Mouse (Mus musculus) heart, embryonic 11.5 days (tissue): Measurements from ENCODE around the gene Asxl2. TPM values are rescaled to one million over a fixed set of nuclear protein-coding genes. Genes with fewer than 3 reads are reported as not detected.

Experiments used
- ATAC-seq: fragments of 200-750 bp; cut with Nextera tagmentation; replicated peaks from 2 replicates; pipeline ENCODE4 v1.8.0; 2017; ENCODE audit warnings: moderate library complexity; ENCODE audit not compliant: insufficient number of reproducible peaks, low FRiP score, low TSS enrichment
- H3K27ac ChIP-seq: fragments of 300-500 bp; sonication (generic); 2 replicates; pipeline ENCODE4 v1.5.1; 2014; ENCODE audit warnings: mild to moderate bottlenecking, low read depth, low read length
- H3K27me3 ChIP-seq: fragments of 300-500 bp; sonication (generic); 2 replicates; pipeline ENCODE4 v1.6.1; 2014; ENCODE audit warnings: mild to moderate bottlenecking, low read length, mixed read lengths; ENCODE audit not compliant: control insufficient read depth, insufficient read depth
- H3K36me3 ChIP-seq: fragments of 300-500 bp; sonication (generic); 2 replicates; pipeline ENCODE4 v1.6.1; 2014; ENCODE audit warnings: mild to moderate bottlenecking, low read length, moderate library complexity, mixed read lengths; ENCODE audit not compliant: control insufficient read depth, insufficient read depth
- H3K4me1 ChIP-seq: fragments of 300-500 bp; sonication (generic); 2 replicates; pipeline ENCODE4 v1.6.1; 2014; ENCODE audit warnings: low read length; ENCODE audit not compliant: control insufficient read depth, insufficient read depth
- H3K4me2 ChIP-seq: fragments of 300-500 bp; sonication (generic); 2 replicates; pipeline ENCODE4 v1.6.1; 2014; ENCODE audit warnings: mild to moderate bottlenecking, moderate library complexity
- H3K4me3 ChIP-seq: fragments of 300-500 bp; sonication (generic); 2 replicates; pipeline ENCODE4 v1.5.1; 2014; ENCODE audit warnings: low read depth, low read length
- H3K9ac ChIP-seq: fragments of 300-500 bp; sonication (generic); 2 replicates; pipeline ENCODE4 v1.6.1; 2014; ENCODE audit warnings: mild to moderate bottlenecking, low read depth, low read length, moderate library complexity
- H3K9me3 ChIP-seq: fragments of 300-500 bp; sonication (generic); replicated peaks from 2 replicates; pipeline ENCODE4 v1.6.1; 2016; ENCODE audit warnings: low read length; ENCODE audit not compliant: control insufficient read depth
- WGBS: fragments of 180-500 bp; shearing (Covaris S2); extraction: QIAGEN DNeasy Blood & Tissue Kit; methylation state at CpG from one replicate; pipeline ENCODE4 v1.1.7; 2014; ENCODE audit not compliant: insufficient replicate concordance; 5-methylcytosine and 5-hydroxymethylcytosine counted together
- polyA plus RNA-seq: library from polyadenylated mRNA; unstranded; fragments of >200 nt; fragmentation: Nextera tagmentation; extraction: Ambion mirVana; gene quantifications from 2 replicates; pipeline ENCODE4 v1.2.1, GENCODE M21; 2014

The Asxl2 gene
- 19.4 and 21.3 TPM in 2 replicates for polyA plus RNA-seq

DNA sequence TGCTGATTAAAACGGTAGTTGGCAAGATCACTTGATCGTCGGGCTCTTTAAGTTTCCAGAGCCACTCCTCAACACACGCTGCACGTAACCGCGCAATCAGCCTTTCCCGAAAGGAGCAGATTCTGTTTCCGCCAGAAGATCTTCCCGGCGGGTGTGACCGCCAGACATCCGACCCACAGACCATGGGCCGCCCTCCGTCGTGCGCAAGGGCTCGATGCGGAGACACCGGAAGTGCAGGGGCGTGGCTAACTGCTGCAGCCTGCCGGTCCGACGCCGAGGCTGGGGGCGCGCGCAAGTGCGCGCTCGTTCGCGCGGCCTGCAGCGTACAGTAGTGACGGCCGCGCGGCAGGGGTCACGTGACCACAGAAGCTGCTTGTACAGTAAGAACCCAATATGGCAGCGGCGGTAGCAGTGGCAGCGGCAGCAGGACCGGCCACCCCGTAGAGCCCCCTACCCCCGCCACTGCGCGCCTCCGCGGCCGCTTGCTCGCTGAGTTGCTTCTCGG is at the start of gene Asxl2:
Gene Asxl2, plus strand, starts transcription at position 328 of the 505 bp plus-strand sequence.
- H3K9me3 ChIP-seq: no peaks in the 10 kb centered on the region
- no peaks in the 10 kb centered on the region for H3K27me3 ChIP-seq
- 0 out of 2 replicates have a peak, but pooled peaks cover 2% of the 10 kb centered on the region for H3K36me3 ChIP-seq
- H3K27ac ChIP-seq: peak within 1 kb of the TSS; percentile 99
- under 1% methylated on average over 52 of the region's 53 CpGs for WGBS
- H3K4me2 ChIP-seq: peak within 1 kb of the TSS; percentile 70
- ATAC-seq: peak; percentile 95
- H3K4me3 ChIP-seq: peak within 1 kb of the TSS; percentile 95
- H3K9ac ChIP-seq: peak within 1 kb of the TSS; percentile 99
- H3K4me1 ChIP-seq: no peaks in the 10 kb centered on the region; the same call in 1 of the 2 replicates

DNA sequence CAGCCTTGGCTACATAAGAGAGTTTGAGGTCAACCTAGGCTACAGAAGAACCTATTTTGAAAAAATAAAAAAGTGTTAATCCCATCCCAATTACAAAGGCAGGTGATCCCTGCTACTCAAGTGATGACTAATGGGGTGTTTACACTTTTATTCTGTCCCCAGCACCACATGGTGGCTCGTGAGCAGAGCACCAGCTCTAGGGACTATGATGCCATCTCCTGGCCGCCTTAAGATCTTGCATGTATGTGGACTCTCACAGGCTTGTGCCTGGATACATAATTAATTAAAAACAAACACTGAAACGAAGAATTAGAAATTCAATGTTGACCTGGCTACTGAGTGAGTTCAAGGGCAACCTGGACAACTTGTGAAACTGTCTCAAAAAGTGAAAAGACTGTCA is 49.5 kb upstream of the Asxl2 start:
- Histone ChIP-seq H3K36me3 (no peaks in the 10 kb centered on the region), H3K27ac (no peak overlapping the region), H3K9ac (no peak overlapping the region), H3K4me1 (peaks cover 3% of the 10 kb centered on the region; the same call in 1 of the 2 replicates), H3K27me3 (no peaks in the 10 kb centered on the region), H3K9me3 (no peaks in the 10 kb centered on the region), H3K4me2 (no peak overlapping the region), H3K4me3 (no peak overlapping the region)
- no peak for ATAC-seq
- 23% methylated on average over 3 of the region's 3 CpGs for WGBS

DNA sequence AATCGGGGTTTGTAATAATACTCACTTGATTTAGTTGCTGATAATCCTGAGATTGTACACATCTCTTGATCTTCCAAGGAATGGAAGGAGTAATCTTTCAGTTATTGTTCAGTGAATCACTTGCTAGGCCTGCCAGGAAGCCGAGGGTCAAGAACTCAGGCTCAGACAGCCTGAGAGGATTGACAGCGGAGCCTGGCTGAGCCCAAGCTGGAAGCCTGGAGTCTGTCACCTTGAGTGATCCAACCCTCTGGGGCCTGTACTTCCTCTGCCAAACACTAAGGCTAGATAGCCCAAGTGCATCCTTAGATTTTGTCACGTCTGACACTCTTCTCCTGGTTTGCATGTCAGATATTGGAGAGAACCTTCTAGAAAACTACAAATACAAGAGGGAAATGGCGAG is 48.9 kb upstream of the Asxl2 start:
- Histone ChIP-seq H3K4me3 (no peak overlapping the region), H3K4me2 (no peak overlapping the region), H3K9me3 (no peaks in the 10 kb centered on the region), H3K27ac (no peak overlapping the region), H3K36me3 (no peaks in the 10 kb centered on the region), H3K9ac (no peak overlapping the region), H3K27me3 (no peaks in the 10 kb centered on the region), H3K4me1 (peaks cover 3% of the 10 kb centered on the region; the same call in 1 of the 2 replicates)
- 45% methylated on average over 5 of the region's 5 CpGs for WGBS
- no peak for ATAC-seq

DNA sequence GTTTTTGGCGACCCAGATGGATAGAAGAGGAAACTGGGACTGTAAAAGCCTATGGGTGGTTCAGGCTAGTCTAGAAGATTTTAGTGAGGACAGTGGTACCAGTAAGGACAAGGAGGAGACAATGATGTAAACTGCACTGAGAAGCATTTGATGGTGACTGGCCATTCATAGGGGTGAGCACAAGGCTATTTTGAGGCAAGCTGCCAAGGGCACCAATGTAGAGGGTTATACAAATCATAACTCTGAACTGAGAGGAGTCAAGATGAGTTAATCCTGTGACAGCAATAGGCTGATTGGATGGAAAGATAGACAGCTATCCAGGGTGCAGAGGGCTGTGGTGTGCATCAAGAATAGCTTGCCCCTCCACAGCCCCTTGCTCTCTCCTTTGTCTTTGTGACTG is 41.8 kb upstream of the Asxl2 start:
- no peaks in the 10 kb centered on the region for H3K36me3 ChIP-seq

DNA sequence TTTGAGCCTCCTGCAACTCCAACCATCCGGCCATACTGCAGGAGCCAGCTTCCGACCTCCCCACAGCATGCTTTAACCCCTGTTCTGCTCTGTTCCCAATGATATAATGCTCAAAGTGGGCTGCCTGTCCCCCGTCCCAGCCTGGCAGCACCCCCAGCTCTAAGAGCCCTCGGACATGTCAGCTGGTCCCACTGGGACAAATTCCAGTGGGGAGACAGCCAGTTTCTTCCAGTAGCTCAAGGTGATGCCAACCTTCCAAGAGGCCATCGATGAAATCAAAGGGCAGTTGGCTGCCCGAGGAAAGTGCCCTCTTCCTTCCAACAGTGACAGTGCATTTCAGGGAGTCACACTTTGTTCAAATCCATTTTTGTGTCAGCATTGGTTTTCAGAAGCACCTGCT is 41.4 kb upstream of the Asxl2 start:
- H3K27ac ChIP-seq: no peak overlapping the region
- no peaks in the 10 kb centered on the region for H3K36me3 ChIP-seq
- no peak overlapping the region for H3K4me3 ChIP-seq
- H3K4me1 ChIP-seq: no peaks in the 10 kb centered on the region
- no peak overlapping the region for H3K4me2 ChIP-seq
- 77% methylated on average over 6 of the region's 6 CpGs for WGBS
- H3K27me3 ChIP-seq: no peaks in the 10 kb centered on the region
- ATAC-seq: no peak
- no peak overlapping the region for H3K9ac ChIP-seq
- H3K9me3 ChIP-seq: no peaks in the 10 kb centered on the region

More for the DNA sequence above, 41.8 kb upstream of the Asxl2 start:
- Histone ChIP-seq H3K27ac (no peak overlapping the region), H3K4me3 (no peak overlapping the region), H3K9ac (no peak overlapping the region), H3K4me1 (no peaks in the 10 kb centered on the region), H3K4me2 (no peak overlapping the region), H3K9me3 (no peaks in the 10 kb centered on the region), H3K27me3 (no peaks in the 10 kb centered on the region)
- no peak for ATAC-seq
- WGBS: 52% methylated on average over 1 of the region's 1 CpGs

DNA sequence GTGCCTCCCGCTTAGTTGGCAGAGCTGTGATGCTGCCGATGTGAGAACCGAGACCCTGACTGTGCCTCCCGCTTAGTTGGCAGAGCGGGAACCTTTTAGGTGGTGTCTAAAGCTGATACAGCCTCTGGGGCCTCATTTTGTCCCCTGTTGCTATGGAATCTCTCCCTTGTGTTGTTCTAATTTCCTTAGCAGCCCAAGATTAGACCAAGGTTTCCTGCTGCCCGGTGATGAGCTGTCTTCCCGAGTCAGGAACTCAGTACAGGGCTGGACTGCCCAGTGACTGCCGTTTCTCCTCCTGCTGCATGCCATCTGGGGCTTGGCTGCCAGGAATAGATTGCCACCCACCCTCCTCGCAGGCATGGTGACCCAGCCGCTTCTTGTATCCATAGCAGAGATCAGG is 40.7 kb upstream of the Asxl2 start:
- Histone ChIP-seq H3K9me3 (no peaks in the 10 kb centered on the region), H3K4me1 (no peaks in the 10 kb centered on the region), H3K4me2 (no peak overlapping the region), H3K27me3 (no peaks in the 10 kb centered on the region), H3K4me3 (no peak overlapping the region), H3K9ac (no peak overlapping the region), H3K27ac (no peak overlapping the region), H3K36me3 (no peaks in the 10 kb centered on the region)
- WGBS: 58% methylated on average over 10 of the region's 10 CpGs
- no peak for ATAC-seq

DNA sequence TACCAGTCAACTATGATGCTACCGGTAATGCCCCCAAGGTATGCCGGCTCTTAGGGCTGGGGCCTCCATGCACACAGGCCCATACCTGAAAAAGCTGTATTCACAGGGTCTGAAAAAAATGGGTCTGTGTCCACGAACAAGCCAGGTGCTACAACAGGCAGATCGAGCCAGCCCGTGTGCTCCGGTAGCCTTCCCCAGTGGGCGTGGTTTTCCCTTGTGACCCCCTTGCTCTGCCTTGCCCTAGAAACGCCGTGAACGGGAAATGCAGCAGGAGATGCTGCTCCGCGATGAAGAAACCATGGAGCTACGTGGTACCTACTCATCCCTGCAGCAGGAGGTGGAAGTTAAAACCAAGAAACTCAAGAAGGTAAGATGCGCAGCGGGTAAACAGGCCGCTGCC is 38.8 kb upstream of the Asxl2 start:
- Histone ChIP-seq H3K27me3 (no peaks in the 10 kb centered on the region), H3K9ac (no peak overlapping the region), H3K4me1 (no peaks in the 10 kb centered on the region), H3K36me3 (no peaks in the 10 kb centered on the region), H3K27ac (no peak overlapping the region), H3K9me3 (no peaks in the 10 kb centered on the region), H3K4me3 (no peak overlapping the region), H3K4me2 (no peak overlapping the region)
- WGBS: 87% methylated on average over 16 of the region's 16 CpGs
- no peak for ATAC-seq

DNA sequence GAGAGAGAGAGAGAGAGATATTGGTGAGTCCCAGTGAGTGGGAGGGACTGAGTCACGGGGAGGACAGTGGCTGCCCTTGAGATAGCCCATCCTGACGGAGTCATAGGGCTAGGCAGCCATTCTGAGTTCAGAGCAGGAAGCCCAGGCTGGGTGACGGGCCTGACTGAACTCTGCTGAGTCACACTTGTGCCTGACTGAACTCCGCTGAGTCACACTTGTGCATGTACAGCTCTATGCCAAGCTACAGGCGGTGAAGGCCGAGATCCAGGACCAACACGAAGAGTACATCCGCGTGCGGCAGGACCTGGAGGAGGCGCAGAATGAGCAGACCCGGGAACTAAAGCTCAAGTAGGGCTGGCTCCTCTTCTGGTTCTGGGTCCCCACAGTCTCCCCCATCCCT is 37.3 kb upstream of the Asxl2 start:
- H3K4me1 ChIP-seq: no peaks in the 10 kb centered on the region
- no peak overlapping the region for H3K9ac ChIP-seq
- ATAC-seq: no peak
- H3K4me3 ChIP-seq: no peak overlapping the region
- H3K36me3 ChIP-seq: no peaks in the 10 kb centered on the region
- H3K4me2 ChIP-seq: no peak overlapping the region
- H3K9me3 ChIP-seq: no peaks in the 10 kb centered on the region
- H3K27me3 ChIP-seq: no peaks in the 10 kb centered on the region
- no peak overlapping the region for H3K27ac ChIP-seq
- 84% methylated on average over 12 of the region's 12 CpGs for WGBS

DNA sequence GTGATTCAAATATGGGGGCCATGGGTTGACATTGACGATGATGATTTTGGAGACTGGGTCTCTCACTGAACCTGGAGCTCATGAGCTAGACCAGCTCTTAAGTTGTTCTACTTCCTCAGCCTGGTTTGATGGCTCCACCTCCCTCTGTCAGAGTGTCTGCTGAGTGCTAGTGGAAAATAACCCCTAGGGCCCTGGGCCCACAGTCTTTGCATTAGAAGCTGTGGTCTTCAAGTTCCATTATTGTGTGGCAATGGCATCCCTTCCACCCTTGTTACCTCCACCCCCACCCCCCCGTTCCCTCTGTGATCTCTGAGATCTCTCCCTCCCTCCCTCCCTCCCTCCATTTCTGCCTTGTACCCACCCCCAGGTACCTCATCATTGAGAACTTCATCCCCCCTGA is 36.6 kb upstream of the Asxl2 start:
- no peak overlapping the region for H3K27ac ChIP-seq
- no peak overlapping the region for H3K9ac ChIP-seq
- 80% methylated on average over 2 of the region's 2 CpGs for WGBS
- no peaks in the 10 kb centered on the region for H3K36me3 ChIP-seq
- H3K4me1 ChIP-seq: no peaks in the 10 kb centered on the region
- H3K27me3 ChIP-seq: no peaks in the 10 kb centered on the region
- no peak overlapping the region for H3K4me3 ChIP-seq
- H3K9me3 ChIP-seq: no peaks in the 10 kb centered on the region
- H3K4me2 ChIP-seq: no peak overlapping the region
- no peak for ATAC-seq
